Mouse (Mus musculus) brain, adult 2 months (tissue): ENCODE data around the gene Tmem208.

Experiments used
- DNase-seq: peaks from one replicate; pipeline ENCODE4 v3.0.0; 2011; ENCODE audit warnings: low read depth, low spot score

The Tmem208 gene

DNA sequence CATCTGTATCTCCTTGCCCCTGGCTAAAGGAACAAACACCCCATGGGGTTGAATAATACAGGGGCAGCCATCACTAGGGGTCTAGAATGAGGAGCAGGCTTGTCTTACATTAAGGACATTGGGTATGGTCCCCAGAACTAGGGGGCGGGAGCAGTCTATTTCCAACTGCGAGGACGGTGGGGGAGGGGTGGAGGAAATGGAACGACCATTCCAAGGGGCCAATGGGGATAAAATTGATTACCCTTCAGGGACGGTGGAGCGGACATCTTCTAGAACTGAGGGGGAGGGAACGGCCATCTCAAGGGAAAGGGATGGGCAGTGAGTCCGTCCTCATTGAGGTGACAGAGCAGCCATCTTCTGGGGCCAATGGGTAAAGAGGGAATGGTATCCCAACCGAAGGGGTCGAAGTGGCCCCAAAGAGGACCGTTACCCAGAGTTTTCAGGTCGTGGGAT, 487 bp upstream of the Tmem208 start:
- no peak for DNase-seq

DNA sequence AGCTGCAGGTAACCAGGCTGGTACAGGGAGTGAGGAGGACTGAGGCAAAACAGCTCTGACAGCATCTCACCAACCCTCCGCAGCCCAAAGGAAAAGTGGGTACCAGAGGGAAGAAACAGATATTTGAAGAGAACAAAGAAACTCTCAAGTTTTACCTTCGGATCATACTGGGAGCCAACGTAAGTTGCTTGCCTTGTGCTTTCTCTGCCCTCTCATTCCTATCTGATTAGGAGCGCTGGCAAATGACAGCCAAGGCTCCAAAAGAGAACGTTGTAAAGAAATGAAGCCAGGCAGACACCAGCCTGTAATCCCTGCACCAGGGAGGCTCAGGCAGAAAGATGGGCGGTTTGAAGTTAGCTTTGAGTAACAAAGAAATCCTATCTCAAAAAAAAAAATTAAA, 814 bp downstream of the Tmem208 start:
- no peak for DNase-seq

DNA sequence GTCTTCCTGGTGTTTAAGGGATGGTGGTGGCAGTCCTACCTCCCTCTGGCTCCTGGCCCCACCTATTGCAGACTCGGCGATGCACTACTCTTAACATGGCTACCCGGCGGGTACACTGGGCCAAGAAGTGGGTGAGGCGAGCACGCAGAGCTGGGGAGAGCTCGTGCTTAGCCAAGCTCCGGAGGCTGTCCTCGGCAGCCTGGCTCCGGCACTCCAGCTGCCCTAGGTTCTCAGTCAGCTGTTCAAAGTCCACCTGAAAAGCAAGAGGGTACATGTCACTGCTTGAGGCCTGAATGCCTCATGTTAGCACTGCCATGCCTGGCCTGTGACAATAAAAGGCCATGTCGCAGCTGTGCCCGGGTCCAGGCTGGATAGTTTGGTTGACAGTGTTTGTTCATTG, 4.2 kb downstream of the Tmem208 start:
- DNase-seq, result no peak

DNA sequence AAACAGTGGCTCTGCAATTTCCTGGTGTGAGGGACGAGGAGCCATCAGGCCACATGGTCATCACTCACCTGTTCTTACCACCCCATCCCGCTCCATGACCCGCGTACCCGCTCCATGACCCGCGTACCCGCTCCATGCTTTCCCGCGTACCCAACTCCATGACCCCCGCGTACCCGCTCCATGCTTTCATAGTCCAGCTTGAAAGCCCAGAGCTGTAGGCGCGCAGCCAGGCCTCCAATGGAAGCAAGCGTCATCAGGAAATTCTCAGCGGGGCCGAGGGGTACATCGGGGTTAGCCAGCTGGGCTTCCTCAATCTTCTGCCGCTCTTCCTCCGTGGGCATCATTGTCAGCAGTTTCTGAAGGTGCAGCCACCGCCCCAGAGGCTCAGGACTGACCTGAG, 5.3 kb downstream of the Tmem208 start:
- no peak for DNase-seq

DNA sequence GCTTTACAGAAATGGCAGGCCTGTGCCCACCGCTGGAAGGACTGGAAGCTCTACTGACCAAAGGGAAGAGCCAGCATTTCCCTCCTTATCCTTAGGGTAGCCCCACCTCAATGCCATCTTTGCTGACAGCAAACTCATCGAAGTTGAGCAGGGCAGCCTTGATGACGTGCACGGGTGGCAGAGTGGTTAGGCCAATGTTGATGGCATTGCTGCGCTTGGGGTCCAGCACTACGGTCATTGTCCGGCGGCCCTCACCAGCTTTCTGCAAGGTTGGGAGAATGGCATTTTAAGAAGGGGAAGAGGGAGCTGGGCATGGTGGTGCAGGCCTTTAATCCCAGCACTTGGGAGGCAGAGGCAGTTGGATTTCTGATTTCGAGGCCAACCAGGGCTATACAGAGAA, 5.8 kb downstream of the Tmem208 start:
- no peak for DNase-seq

DNA sequence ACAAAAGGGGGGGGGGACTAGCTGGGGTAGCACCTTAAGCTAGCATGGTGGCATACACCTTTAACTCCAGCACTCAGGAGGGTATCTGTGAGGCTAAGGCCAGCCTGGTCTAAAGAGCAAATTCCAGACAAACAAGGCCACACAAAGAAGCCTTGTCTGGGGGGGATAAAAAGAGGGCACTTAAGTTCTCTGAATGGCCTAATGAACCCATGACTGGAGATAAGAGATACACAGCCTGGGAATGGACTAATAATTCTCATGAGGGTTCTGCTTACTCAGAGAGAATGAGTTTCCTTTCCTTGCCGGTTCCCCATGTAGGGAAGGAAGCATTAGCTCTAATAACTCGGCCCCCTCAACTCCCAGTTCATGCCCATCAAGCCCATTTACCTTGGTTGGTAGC, 6.4 kb downstream of the Tmem208 start:
- DNase-seq, result no peak

DNA sequence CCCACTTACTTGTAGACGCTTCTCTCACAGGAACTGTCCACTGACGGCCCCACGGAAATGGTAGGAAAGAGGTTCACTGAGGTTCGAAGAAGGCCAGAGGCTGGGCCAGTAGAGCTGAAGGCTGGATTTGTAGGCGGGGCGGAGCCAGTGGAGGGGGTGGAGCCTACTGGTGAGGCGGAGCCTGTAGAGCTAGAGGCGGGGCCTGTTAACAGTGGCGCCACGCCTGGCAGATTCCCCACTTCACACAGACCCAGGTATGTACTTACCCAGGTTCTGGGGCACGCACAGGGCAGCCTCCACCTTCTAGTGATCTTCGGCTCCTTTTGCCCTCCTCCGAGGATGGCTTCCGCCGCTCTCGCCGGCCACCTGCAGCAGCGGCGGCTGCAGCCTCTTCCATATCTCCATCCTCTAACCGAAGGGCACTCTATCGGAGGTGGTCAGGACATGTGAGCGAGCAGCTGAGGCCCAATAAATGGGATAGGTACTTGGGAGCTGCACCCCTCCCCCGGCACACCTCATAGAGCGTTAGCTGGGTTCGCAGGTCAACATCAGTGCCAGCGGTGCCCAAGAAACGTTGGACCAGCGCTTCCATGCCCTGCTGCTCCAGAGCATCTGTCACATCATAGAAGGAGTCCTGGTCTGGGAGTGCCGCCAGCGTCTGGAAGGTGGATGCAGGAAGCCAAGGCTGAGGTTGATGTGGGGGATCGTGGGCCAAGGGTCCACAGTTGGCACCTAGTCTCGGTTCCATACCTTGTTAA, 10.4 kb downstream of the Tmem208 start:
- DNase-seq, result peak; percentile 29

DNA sequence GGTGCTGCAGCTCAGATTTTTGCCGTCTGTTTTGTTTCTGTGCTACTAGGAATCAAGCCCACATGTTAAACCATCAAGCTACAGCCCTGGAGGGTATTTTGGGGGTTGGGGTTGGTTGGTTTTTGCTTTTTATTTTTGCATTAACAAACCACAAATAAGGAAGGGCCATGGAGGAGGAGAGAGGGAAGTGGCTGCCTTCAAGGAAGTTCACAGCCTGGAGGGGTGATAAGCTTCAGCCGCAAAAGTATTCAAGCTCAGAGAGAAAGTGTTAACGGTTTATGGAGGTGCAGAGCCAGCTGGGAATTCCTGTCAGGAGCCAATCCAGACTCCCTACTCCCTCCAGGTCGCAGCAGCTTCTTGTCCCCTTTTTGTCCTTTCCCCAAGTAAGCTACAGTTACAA, 12.8 kb downstream of the Tmem208 start:
- no peak for DNase-seq

DNA sequence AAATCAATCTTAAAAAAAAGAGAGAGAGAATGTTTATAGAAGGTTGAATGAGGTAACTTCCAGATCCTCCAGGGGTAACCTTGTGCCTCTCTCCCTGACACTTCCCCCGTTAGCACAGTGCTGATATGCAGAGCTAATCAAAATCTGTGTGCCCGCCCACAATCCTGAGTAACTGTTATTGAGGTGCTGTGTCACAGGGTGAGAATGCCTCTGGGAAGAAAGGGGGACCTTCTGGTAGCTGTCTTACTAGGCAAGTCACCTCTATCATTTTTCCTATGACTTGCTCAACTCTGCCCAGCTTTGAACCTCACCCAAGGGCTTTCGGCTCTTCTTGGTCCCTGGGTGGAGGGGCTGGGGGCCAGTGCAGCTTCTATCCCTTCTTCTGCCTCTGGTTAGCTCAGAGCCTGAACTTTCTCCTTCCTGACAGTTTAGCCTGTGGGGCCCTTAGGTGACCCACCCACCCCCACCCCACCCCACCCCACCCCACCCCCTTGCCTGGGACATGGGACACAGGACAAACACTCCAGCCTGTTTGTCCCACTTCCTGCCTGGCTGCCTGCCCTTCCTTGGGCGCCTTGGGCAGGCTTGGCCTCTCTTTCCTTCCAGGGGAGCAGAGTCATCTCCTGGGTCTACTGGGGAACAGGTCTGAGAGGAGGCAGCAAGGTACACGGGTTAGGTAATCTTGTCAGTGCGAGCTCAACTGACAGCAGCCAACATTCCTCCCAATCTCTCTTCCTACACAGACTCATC, 13.9 kb downstream of the Tmem208 start:
- peak; percentile 38 for DNase-seq

DNA sequence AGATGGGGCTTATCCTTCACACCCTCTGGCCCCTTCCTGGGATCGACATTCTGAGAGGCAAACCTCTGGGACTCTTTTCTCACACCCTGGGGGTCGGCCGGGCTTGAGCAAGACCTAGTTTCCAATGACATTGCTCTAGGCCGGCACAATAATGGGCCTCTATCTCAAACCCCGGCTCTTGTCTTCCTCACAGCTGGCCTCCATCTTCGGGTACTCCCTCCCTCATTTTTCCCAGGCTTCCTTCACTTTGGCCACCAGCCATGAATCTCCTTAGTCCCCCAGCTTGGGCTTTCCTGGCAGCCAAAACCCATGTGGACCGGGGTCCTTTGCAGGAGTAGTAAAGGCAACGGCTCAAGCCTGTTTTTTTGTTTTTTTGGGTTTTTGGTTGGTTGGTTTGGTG, 15.2 kb downstream of the Tmem208 start:
- DNase-seq, result no peak

DNA sequence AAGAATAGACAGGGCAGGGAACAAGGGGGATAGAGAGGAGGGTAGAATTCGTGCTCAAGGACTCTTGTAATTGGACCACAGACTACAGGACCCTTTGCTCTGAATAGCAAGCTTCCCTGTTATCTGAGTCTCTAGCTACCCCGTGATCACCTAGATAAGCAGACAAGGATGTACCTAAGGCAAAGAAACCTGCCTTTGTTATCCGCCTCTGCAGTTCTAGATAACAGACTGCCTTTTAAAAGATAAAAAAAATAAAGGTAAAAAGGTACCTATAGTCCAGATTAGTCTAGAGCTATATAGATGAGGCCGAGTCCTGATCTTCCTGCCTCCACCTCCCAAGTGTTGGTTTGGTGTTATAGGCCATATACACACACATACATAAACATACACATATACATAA, 16.6 kb downstream of the Tmem208 start:
- DNase-seq, result no peak

DNA sequence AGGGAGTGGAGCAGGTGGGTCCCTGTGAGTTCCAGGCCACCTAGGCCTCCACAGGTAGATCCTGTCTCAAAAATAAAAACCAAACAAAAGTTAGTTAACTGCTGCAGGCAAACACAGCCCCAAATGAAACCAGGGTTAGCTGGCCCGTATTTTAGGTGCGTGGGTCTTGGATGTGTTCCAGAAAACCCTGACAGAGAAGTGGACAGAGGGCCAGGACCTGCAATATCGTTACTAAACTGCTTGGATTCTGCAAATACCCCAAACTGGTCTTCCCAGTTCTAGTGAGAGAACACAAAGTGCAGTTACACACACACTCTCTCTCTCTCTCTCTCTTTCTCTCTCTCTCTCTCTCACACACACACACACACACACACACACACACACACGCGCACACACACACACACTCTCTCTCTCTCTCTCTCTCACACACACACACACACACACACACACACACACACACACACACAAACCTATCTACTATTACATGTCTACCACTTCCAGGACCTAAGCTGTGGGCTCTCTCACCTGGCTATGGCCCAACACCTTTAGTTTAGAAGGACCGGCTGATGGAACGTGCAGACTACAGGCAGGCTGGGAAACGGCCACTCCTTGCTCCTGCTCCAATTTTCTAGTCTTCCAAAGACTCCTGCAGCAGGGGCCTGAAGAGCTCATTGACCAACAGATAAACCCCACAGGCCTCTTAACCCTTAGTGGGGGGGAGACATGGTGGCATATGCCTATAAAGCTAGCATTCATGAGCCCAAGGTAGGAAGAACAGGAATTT, 17.8 kb downstream of the Tmem208 start:
- no peak for DNase-seq

DNA sequence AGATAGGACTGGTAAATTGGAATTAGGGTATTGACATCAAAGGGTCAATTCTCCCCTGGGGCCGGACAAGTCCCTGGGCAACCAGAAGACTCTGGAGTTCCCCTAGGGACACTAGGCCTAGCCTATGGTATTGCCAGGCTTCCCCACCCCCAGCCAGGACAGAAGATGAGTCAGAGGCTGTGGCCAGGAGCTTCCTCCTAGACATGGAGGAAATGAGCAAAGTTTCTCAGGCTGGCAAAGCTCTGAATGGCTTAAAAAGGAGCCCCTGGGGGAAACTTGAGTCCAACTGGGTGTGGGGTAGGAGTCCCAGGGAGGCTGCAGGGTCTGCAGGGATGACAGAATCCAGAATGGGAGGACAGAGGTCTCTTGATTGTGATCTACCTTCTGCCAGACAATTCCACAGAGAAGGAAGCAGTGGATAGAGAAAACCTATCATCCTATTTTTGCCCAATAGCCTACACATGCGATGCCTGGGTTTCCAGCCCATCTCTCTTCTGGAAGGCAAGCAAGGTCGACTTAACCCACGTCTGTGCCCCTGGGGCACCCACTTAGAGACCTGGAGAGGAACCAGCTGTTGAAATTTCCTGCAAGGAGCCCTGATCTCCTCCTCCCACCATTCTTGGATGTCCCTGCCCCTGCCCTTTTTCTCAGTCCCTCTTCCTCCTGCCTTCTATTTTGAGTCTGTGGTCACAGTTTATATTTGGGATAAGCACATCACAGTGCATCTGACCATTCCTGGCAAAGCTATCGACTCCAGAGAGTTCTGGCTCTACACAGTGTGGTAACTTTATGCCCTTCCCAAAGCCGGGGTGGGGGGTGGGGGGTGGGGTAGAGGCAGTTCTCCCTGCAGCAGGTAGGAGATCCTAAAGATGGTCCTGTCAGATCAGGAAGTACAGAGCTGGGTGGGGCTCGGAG, 19.2 kb downstream of the Tmem208 start:
- peak; percentile 47 for DNase-seq

DNA sequence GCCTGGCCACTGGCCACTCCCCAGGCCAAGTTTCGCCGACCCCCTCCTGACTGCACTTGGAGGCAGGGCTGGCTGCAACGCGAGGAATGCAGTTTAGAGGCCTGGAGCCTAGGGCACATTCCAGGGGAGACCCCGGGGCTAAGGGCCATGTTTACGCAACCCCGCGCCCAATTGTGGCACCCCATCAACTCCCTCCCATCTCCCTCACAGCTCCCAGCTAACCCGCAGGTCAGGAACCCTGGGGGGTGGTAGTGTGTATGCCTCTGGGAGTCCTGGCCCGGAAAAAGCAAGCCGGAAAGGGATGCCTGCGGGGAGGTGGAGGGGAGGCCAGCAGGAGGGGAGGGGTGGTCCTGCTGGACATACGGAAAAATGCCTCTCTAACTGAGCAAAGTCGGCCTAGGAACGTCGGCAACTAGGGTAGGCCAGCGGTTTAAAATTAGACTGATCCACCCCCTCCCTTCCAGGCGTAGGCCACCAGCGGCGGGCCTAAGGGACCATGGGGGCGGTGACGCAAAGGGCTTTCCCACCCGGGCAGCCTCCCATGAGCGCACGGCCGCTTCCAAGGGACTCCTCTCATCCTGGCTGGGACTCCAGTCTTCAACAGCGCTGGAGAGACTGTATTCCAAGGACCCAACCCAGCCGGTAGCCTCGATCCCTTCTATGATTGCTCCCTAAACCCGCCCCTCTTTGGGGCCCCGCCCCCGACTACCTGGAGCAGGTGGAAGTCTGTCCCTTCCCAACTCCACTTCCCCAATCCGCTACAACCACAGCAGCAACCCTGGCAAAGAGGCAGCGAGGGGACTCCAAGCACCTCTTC, 20.7 kb downstream of the Tmem208 start:
- peak; percentile 44 for DNase-seq

DNA sequence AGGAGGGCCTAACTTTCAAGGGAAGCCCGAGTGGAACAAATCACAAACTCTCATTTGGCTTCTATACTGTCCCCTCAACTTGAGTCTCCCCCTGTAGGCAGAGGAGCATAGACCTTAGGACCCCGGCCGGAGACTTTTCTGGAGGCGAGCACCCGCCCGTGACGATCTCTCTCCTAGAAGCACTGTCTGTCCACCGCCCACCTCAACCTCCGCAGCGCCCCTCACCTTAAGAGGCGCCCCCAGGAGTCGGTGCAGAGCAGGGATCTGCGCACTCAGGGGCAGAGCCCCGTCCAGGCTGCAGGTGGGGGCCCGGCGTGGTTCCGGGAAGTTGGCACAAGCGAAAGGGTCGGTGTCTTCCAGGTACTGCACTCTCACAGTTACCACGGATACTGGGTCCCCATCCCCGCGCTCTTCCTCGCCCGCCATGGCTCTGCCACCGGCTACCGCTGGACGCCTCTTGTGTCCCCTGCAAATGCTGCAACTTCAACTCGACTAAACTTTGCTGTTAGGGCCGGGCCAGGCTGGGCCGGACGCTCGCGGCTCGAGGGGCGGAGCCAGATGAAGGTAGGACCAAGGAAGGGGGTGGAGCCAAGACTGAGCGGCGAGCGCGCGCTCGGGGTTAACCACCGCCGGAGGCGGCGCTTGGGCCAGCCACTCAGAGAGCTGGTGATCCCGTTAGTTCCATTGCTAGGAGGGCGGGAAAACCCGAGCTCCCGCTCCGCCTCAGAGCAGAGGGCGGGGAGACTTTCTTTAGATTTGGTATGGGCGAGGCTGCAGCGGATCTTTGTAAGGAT, 21.5 kb downstream of the Tmem208 start, which contains the start of gene Fhod1:
Gene Fhod1 (minus strand): TSS at position 526 of the 794 bp plus-strand sequence.
- DNase-seq, result peak; percentile 96

DNA sequence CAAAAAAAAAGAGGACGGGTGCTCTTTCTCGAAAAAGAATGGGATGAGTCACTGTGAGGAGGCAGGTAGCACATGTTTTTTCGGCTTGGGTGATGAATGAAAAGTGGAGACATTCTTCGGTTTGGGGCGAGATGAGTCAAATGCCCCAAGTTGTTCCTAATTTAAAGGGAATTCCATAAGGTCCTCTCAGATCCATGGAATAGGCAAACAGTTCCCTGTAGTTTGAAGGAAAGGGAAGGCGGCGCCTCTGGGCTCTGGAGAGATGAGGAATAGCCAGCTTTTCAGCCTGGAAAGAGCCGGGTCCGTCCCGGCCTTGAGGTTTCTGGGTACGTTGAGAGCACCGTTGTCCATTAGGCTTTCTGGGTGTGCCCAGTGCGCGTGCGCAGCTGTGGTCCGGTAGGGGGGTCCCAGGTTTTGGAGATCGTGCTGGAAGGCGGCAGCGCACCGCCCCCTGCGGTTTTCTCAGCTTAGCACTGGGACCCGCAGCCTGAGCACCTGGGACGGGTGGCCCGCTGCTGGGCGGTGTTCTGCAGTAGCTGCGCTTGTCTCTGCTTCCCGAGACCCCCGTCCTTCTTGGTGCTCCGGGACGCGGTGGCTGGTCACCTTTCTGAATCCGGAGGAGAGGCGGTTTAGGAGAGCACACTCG, 22.4 kb downstream of the Tmem208 start, which contains the start of gene Slc9a5:
Gene Slc9a5 (plus strand): TSS at position 394 of the 646 bp plus-strand sequence.
- DNase-seq, result peak; percentile 73

DNA sequence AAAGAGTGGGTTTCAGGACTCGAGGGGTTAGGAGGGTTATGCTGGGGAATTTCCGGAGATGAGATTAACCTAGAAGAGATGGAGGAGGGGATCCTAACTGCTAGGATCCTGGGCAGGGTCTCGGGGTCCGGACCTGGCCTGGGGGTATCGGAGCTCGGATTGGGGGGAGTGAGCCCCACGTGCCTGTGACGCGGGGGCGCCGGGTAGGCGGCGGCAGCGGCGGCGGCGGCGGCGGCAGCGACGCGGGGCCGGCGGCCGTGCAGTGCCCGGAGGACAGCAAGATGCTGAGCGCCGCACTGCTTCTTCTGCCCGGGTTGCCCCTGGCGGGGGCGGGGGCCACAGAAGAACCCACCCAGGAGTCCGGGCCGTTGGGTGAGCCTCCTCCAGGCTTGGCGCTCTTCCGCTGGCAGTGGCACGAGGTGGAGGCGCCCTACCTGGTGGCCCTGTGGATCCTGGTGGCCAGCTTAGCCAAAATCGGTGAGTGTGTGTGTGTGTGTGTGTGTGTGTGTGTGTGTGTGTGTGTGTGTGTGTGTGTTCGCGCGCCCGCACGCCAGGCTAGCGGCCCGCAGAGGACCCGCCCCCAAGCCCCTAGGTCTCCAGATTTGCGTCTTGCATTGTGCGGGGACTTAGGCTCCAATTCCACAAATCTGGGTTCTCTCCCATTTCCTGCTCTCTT, 23.1 kb downstream of the Tmem208 start:
- peak; percentile 50 for DNase-seq

DNA sequence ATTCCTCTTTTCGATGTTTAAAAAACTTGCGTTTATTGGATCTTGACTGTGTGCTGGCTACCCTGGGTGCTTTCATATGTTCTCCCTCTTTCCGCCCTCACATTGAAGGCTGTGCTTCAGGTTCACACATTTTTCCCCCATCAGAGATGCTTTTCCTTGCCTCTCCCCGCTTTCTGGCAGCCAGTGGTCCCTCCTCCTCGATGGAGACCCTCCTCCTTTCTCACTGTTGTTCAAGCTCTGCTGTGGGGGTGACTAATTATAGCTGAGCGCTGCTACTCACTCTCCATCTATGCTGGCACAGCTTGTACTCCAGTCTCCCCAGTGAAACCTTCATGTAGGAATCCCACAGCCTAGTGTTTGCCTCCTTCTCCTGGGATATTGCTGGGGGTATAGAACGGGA, 24.0 kb downstream of the Tmem208 start:
- DNase-seq, result peak; percentile 74
